Mouse (Mus musculus) right cerebral cortex, postnatal 36 days (tissue): Measurements from ENCODE around the gene Eml2.
"Not testable (repeated sequence)": the region's sequence is repeated elsewhere in the genome, so short reads cannot be mapped to it uniquely, and the experiment has no call there.

Experiments
- DNase-seq, 2 experiments: peaks; one replicate each; pipeline ENCODE4 v3.0.0; 2022; ENCODE audit warnings: low spot score in 2 of 2, mixed read lengths in 1 of 2

The Eml2 gene

GRCm38 (mm10) chr7:19175708-19176515, at the start of gene Eml2:
Eml2 (plus strand) TSS chr7:19176421.
- peak; percentile 80 to 89 for DNase-seq

- DNase-seq: no peak
These were observed 48.5 kb upstream of the Eml2 start for GRCm38 (mm10) chr7:19127744-19128143.

GRCm38 (mm10) chr7:19129396-19129795, 46.8 kb upstream of the Eml2 start:
- DNase-seq: no peak

- DNase-seq: no peak
These were observed 45.6 kb upstream of the Eml2 start for GRCm38 (mm10) chr7:19130657-19131056.

GRCm38 (mm10) chr7:19131324-19131848, 44.8 kb upstream of the Eml2 start:
- peak; percentile 96 to 98 for DNase-seq

- DNase-seq: no peak
These were observed 40.1 kb upstream of the Eml2 start for GRCm38 (mm10) chr7:19136168-19136567.

GRCm38 (mm10) chr7:19136673-19137334, 39.4 kb upstream of the Eml2 start:
- peak; percentile 72 to 75 for DNase-seq

- DNase-seq: peak in 1 of 2 experiments; percentile 40
These were observed 38.8 kb upstream of the Eml2 start for GRCm38 (mm10) chr7:19137380-19137779.

- no peak for DNase-seq
These were observed 29.4 kb upstream of the Eml2 start for GRCm38 (mm10) chr7:19146793-19147192.

GRCm38 (mm10) chr7:19147497-19148045, 28.6 kb upstream of the Eml2 start:
- DNase-seq: no peak

GRCm38 (mm10) chr7:19148180-19148874, 27.9 kb upstream of the Eml2 start:
- DNase-seq: no peak

- peak; percentile 98 to 99 for DNase-seq
These were observed 27.2 kb upstream of the Eml2 start, which contains the start of gene Qpctl for GRCm38 (mm10) chr7:19148875-19149541. Qpctl (minus strand) TSS chr7:19149291.

GRCm38 (mm10) chr7:19149626-19150025, 26.6 kb upstream of the Eml2 start, which contains the start of gene Snrpd2:
Snrpd2 (plus strand) TSS chr7:19149722.
- DNase-seq: peak; percentile 91 to 94

GRCm38 (mm10) chr7:19151121-19151520, 25.1 kb upstream of the Eml2 start:
- not testable (repeated sequence) for DNase-seq

GRCm38 (mm10) chr7:19154796-19155195, 21.4 kb upstream of the Eml2 start:
- no peak for DNase-seq

- DNase-seq: no peak
These were observed 20.3 kb upstream of the Eml2 start for GRCm38 (mm10) chr7:19155825-19156475.

GRCm38 (mm10) chr7:19157160-19157800, 18.9 kb upstream of the Eml2 start:
- DNase-seq: peak; percentile 89

GRCm38 (mm10) chr7:19158601-19159000, 17.6 kb upstream of the Eml2 start:
- DNase-seq: no peak

- DNase-seq: no peak
These were observed 16.8 kb upstream of the Eml2 start for GRCm38 (mm10) chr7:19159411-19159810.

- DNase-seq: no peak
These were observed 16.1 kb upstream of the Eml2 start for GRCm38 (mm10) chr7:19160115-19160514.
